Mouse (Mus musculus): ENCODE data around the gene Dse. TPM values are rescaled to one million over a fixed set of nuclear protein-coding genes. Genes with fewer than 3 reads are reported as not detected.

The Dse gene
- polyA plus RNA-seq, 1 experiment from 2014 or later, result 22.3 TPM

DNA sequence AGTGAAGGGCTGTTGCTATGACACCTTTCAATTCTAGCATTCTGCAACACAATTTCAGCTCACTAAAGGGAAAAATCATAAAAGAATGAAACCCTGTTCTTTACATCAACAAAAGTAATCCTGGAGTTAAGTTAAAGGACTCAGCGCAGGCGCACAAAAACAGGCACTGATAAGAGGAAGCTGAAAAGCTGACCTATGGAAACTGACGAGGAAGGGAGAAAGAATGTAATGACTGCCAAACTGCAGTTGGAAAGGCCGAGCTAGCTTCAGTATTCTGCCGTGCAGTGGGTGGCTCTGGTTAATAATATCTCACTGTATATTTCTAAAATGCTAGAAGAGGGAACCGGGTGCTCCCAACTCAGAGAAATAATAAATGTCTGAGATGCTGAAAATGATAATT, 69.5 kb downstream of the Dse start:
- ATAC-seq (replicated peaks; ENCODE audit: low FRiP score, low TSS enrichment, low read depth) (no peak), DNase-seq (ENCODE audit: low spot score) (no peak)
- H3K27ac ChIP-seq (ENCODE audit: low read depth), result no peak overlapping the region
- no peaks in the 10 kb centered on the region for H3K36me3 ChIP-seq (ENCODE audit: control insufficient read depth, insufficient read depth, low read length)
- H3K9ac ChIP-seq (ENCODE audit: low read length), result no peak overlapping the region
- WGBS, result 43% methylated on average over 6 of the region's 6 CpGs
- H3K9me3 ChIP-seq (ENCODE audit: control insufficient read depth, low read length), result no peaks in the 10 kb centered on the region
- H3K4me2 ChIP-seq (ENCODE audit: low read length), result no peak overlapping the region
- no peak overlapping the region for H3K4me3 ChIP-seq (ENCODE audit: low read depth, low read length)
- no peaks in the 10 kb centered on the region for H3K27me3 ChIP-seq (replicated peaks; ENCODE audit: control insufficient read depth, insufficient read depth, low read length)
- no peaks in the 10 kb centered on the region for H3K4me1 ChIP-seq (replicated peaks; ENCODE audit: control insufficient read depth, insufficient read depth, low read length)

DNA sequence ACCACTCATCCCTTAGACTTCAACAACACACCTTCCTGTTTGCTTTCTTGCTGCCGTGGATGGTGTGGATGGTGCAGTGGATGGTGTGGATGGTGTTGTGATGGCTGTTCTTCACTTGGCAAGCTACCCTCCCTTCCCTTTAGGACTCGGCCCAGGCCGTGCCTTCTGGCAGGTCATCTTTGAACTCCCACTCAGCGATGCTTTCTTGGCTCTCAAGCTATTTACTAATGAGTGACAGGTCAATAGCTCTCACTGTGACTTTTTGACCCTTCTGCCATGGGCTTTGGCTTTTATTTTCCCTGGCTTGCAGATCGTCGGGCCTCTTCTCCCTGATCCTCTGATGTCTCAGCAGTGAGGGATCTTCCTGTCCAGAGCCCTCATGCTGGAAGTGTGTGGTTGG, 71.1 kb downstream of the Dse start:
- no peak overlapping the region for H3K9ac ChIP-seq (ENCODE audit: low read length)
- 25% methylated on average over 6 of the region's 6 CpGs for WGBS
- H3K36me3 ChIP-seq (ENCODE audit: control insufficient read depth, insufficient read depth, low read length), result no peaks in the 10 kb centered on the region
- ATAC-seq (replicated peaks; ENCODE audit: low FRiP score, low TSS enrichment, low read depth) (no peak), DNase-seq (ENCODE audit: low spot score) (no peak)
- H3K4me1 ChIP-seq (replicated peaks; ENCODE audit: control insufficient read depth, insufficient read depth, low read length), result no peaks in the 10 kb centered on the region
- no peak overlapping the region for H3K4me2 ChIP-seq (ENCODE audit: low read length)
- H3K4me3 ChIP-seq (ENCODE audit: low read depth, low read length), result no peak overlapping the region
- no peak overlapping the region for H3K27ac ChIP-seq (ENCODE audit: low read depth)
- H3K9me3 ChIP-seq (ENCODE audit: control insufficient read depth, low read length), result no peaks in the 10 kb centered on the region
- H3K27me3 ChIP-seq (replicated peaks; ENCODE audit: control insufficient read depth, insufficient read depth, low read length), result no peaks in the 10 kb centered on the region

DNA sequence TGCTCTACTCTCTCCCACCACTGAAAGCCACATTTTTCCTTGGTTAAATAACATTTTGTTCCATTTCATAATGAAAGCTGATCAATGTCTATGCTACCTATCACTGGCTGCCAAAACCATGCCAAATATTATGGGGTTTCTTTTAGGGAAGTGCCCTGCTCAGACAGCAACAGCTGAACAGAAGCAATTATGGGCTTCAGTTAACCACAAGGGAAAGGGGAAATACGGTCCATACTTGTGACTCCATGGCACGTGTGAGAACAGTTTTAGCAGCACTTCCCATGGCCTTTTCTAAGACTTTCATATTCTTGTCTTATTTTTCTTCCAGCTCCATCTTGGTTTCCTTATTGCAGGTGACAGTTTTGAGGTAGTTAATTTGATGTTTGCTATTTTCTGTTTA, 76.2 kb downstream of the Dse start:
- DNase-seq (ENCODE audit: low spot score) (no peak), ATAC-seq (replicated peaks; ENCODE audit: low FRiP score, low TSS enrichment, low read depth) (no peak)
- H3K9ac ChIP-seq (ENCODE audit: low read length), result no peak overlapping the region
- no peak overlapping the region for H3K4me2 ChIP-seq (ENCODE audit: low read length)
- no peaks in the 10 kb centered on the region for H3K27me3 ChIP-seq (replicated peaks; ENCODE audit: control insufficient read depth, insufficient read depth, low read length)
- no peaks in the 10 kb centered on the region; the same call in 1 of the 2 replicates for H3K4me1 ChIP-seq (replicated peaks; ENCODE audit: control insufficient read depth, insufficient read depth, low read length)
- no peak overlapping the region for H3K27ac ChIP-seq (ENCODE audit: low read depth)
- no peak overlapping the region for H3K4me3 ChIP-seq (ENCODE audit: low read depth, low read length)
- H3K9me3 ChIP-seq (ENCODE audit: control insufficient read depth, low read length), result no peaks in the 10 kb centered on the region
- H3K36me3 ChIP-seq (ENCODE audit: control insufficient read depth, insufficient read depth, low read length), result no peaks in the 10 kb centered on the region
- 78% methylated on average over 2 of the region's 2 CpGs for WGBS

GRCm38 (mm10) chr10:34128391-34128790, 79.1 kb downstream of the Dse start:
- H3K9ac ChIP-seq (ENCODE audit: low read length), result no peak overlapping the region
- H3K36me3 ChIP-seq (ENCODE audit: control insufficient read depth, insufficient read depth, low read length), result no peaks in the 10 kb centered on the region
- 81% methylated on average over 6 of the region's 6 CpGs for WGBS
- H3K27me3 ChIP-seq (replicated peaks; ENCODE audit: control insufficient read depth, insufficient read depth, low read length), result no peaks in the 10 kb centered on the region
- no peak overlapping the region for H3K27ac ChIP-seq (ENCODE audit: low read depth)
- H3K9me3 ChIP-seq (ENCODE audit: control insufficient read depth, low read length), result no peaks in the 10 kb centered on the region
- no peak for ATAC-seq (replicated peaks; ENCODE audit: low FRiP score, low TSS enrichment, low read depth)
- H3K4me3 ChIP-seq (ENCODE audit: low read depth, low read length), result no peak overlapping the region
- no peaks in the 10 kb centered on the region; the same call in 1 of the 2 replicates for H3K4me1 ChIP-seq (replicated peaks; ENCODE audit: control insufficient read depth, insufficient read depth, low read length)
- H3K4me2 ChIP-seq (ENCODE audit: low read length), result no peak overlapping the region
- DNase-seq (ENCODE audit: low spot score), result no peak

DNA sequence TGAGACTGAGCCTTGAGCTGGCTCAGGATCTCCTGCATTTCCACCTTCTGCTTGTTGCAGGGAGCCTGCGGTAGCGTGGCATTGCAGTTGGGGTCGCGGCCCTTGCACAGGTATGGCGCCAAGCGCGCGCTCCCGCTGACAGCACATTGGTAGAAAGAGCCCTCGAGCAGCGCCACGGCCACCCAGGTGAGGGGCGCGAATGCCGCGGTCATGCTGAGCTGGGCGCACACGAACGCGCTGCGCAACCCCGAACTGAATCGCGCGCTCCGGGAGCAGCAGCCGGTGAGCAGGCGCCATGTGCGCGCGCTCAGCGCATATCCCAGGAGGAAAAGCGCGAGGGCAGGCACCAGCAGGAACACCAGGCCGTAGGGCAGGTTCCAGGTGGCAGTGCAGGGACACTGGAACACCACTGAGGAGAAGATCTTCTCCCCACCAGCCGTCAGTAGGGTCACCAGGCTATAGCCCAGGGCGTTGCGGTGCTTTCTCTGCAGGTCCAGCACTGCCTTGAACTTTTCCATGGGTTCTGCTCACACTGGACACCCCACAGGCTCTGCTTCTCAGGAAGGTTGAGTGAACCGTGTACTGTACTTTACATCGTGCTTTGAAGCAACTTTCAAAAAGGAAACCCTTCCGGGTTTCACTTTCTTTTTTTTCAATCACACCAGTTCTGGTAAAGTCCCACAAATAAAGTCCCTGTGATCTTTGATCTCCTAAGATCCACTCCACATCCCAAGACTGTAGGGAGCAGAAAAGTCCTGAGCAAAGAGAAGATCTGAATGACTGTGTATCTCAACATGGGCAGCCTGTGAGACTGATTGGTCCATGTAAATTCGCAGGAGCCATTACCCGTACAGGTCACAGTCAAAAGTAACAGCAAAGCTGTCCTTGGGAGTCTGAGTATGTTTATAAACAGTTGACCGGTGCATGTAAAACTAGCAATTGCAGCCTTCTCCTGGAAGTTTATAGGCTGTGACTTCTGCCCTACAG, 79.8 kb downstream of the Dse start, which contains the start of gene Calhm6:
Gene Calhm6, minus strand, starts transcription at position 593 of the 987 bp plus-strand sequence.
- H3K27me3 ChIP-seq (replicated peaks; ENCODE audit: control insufficient read depth, insufficient read depth, low read length), result no peaks in the 10 kb centered on the region
- H3K9ac ChIP-seq (ENCODE audit: low read length), result peak within 1 kb of the TSS; percentile 37; the same call in 1 of the 2 replicates
- ATAC-seq (replicated peaks; ENCODE audit: low FRiP score, low TSS enrichment, low read depth) (peak; percentile 77), DNase-seq (ENCODE audit: low spot score) (peak; percentile 77)
- 17% methylated on average over 44 of the region's 44 CpGs for WGBS
- H3K4me3 ChIP-seq (ENCODE audit: low read depth, low read length), result peak within 1 kb of the TSS; percentile 53
- peak within 1 kb of the TSS; percentile 78 for H3K4me2 ChIP-seq (ENCODE audit: low read length)
- no peaks in the 10 kb centered on the region; the same call in 1 of the 2 replicates for H3K4me1 ChIP-seq (replicated peaks; ENCODE audit: control insufficient read depth, insufficient read depth, low read length)
- H3K27ac ChIP-seq (ENCODE audit: low read depth), result no peak within 1 kb of the TSS
- H3K9me3 ChIP-seq (ENCODE audit: control insufficient read depth, low read length), result no peaks in the 10 kb centered on the region
- H3K36me3 ChIP-seq (ENCODE audit: control insufficient read depth, insufficient read depth, low read length), result no peaks in the 10 kb centered on the region

DNA sequence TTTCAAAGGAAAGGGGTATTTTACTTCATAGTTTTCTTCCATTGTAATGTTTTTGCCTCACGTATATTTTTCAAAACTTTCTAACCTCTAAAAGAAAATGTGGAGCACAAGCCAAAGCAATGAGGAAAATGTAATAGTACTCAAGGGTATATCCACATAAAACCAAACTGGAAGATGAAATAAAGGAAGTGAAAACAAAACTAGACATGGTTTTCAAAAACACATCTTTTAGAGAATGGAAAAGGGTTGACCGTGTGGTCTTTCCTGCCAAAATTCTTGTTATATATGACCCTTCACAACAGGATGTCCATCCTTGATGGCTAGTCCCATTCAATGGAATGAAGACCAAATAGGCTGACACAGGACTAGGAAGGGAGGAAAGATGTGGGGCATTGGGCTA, 89.1 kb downstream of the Dse start:
- Histone ChIP-seq H3K36me3 (ENCODE audit: control insufficient read depth, insufficient read depth, low read length) (no peaks in the 10 kb centered on the region), H3K9me3 (ENCODE audit: control insufficient read depth, low read length) (no peaks in the 10 kb centered on the region), H3K27ac (ENCODE audit: low read depth) (no peak overlapping the region), H3K9ac (ENCODE audit: low read length) (no peak overlapping the region), H3K4me2 (ENCODE audit: low read length) (no peak overlapping the region), H3K4me1 (replicated peaks; ENCODE audit: control insufficient read depth, insufficient read depth, low read length) (no peaks in the 10 kb centered on the region), H3K4me3 (ENCODE audit: low read depth, low read length) (no peak overlapping the region), H3K27me3 (replicated peaks; ENCODE audit: control insufficient read depth, insufficient read depth, low read length) (no peaks in the 10 kb centered on the region)
- DNase-seq (ENCODE audit: low spot score) (no peak), ATAC-seq (replicated peaks; ENCODE audit: low FRiP score, low TSS enrichment, low read depth) (no peak)
- 90% methylated on average over 2 of the region's 2 CpGs for WGBS

GRCm38 (mm10) chr10:34117770-34118169, 89.7 kb downstream of the Dse start:
- no peaks in the 10 kb centered on the region for H3K27me3 ChIP-seq (replicated peaks; ENCODE audit: control insufficient read depth, insufficient read depth, low read length)
- ATAC-seq (replicated peaks; ENCODE audit: low FRiP score, low TSS enrichment, low read depth) (no peak), DNase-seq (ENCODE audit: low spot score) (no peak)
- no peaks in the 10 kb centered on the region for H3K4me1 ChIP-seq (replicated peaks; ENCODE audit: control insufficient read depth, insufficient read depth, low read length)
- H3K4me2 ChIP-seq (ENCODE audit: low read length), result no peak overlapping the region
- no peak overlapping the region for H3K9ac ChIP-seq (ENCODE audit: low read length)
- H3K36me3 ChIP-seq (ENCODE audit: control insufficient read depth, insufficient read depth, low read length), result no peaks in the 10 kb centered on the region
- H3K27ac ChIP-seq (ENCODE audit: low read depth), result no peak overlapping the region
- no peaks in the 10 kb centered on the region for H3K9me3 ChIP-seq (ENCODE audit: control insufficient read depth, low read length)
- H3K4me3 ChIP-seq (ENCODE audit: low read depth, low read length), result no peak overlapping the region

DNA sequence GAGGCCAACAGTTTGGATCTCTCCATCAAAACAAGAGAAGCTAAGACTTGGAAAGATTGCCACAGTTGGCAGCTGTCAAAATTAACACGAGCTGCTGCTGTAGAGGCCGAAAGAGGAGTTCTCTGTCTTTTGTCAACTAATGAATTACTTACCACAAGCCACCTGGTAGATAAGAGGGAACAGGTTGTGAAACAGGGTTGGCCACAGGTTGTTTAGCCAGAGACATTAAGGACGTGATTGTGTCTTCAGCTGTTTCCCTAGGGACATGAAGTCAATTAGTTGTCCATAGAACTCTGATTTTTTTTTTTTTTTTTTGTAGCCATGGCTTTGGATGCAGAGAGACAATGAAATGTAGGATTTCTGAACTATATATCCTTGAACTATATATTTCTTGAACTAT, 90.4 kb downstream of the Dse start:
- Histone ChIP-seq H3K4me3 (ENCODE audit: low read depth, low read length) (no peak overlapping the region), H3K36me3 (ENCODE audit: control insufficient read depth, insufficient read depth, low read length) (no peaks in the 10 kb centered on the region), H3K9me3 (ENCODE audit: control insufficient read depth, low read length) (no peaks in the 10 kb centered on the region), H3K4me1 (replicated peaks; ENCODE audit: control insufficient read depth, insufficient read depth, low read length) (no peaks in the 10 kb centered on the region), H3K9ac (ENCODE audit: low read length) (no peak overlapping the region), H3K4me2 (ENCODE audit: low read length) (no peak overlapping the region), H3K27me3 (replicated peaks; ENCODE audit: control insufficient read depth, insufficient read depth, low read length) (no peaks in the 10 kb centered on the region), H3K27ac (ENCODE audit: low read depth) (no peak overlapping the region)
- ATAC-seq (replicated peaks; ENCODE audit: low FRiP score, low TSS enrichment, low read depth) (no peak), DNase-seq (ENCODE audit: low spot score) (no peak)
- 42% methylated on average over 3 of the region's 3 CpGs for WGBS
